Mouse (Mus musculus): ENCODE results near the gene Hcn1. TPM values are rescaled to one million over a fixed set of nuclear protein-coding genes. Genes with fewer than 3 reads are reported as not detected.

The Hcn1 gene
- polyA plus RNA-seq, 1 experiment from 2014 or later = 0.29 TPM

DNA sequence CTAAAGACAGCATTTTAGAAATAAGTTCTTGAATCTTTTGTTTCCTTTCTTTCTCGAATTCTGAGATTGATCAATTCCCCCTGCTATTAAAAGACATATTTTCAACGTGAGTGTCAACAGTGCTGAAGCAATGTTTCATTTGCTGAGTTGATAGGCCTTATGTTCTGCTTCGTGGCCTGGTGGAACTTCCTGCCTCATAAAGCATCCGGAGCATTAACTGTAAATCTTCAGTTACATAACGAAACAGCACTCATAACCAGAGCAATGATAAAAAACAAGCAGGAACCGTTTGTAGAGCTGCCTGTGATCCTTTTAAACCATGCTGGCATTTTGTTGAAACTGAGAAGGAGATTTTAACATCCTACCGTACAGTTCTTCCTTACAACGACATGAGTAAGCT is 275.7 kb downstream of the Hcn1 start:
- H3K36me3 ChIP-seq (ENCODE audit: control insufficient read depth, insufficient read depth, low read length) = no peaks in the 10 kb centered on the region
- no peak for ATAC-seq
- H3K4me1 ChIP-seq (ENCODE audit: control insufficient read depth, insufficient read depth, low read length) = no peaks in the 10 kb centered on the region
- H3K4me2 ChIP-seq (ENCODE audit: low read length) = no peak overlapping the region
- H3K27me3 ChIP-seq (replicated peaks; ENCODE audit: control insufficient read depth, insufficient read depth, low read length) = no peaks in the 10 kb centered on the region
- H3K27ac ChIP-seq (ENCODE audit: low read depth, low read length) = no peak overlapping the region
- WGBS = 87% methylated on average over 8 of the region's 8 CpGs
- no peak for DNase-seq (ENCODE audit: low spot score)
- no peak overlapping the region for H3K9ac ChIP-seq (ENCODE audit: low read length)
- H3K9me3 ChIP-seq (replicated peaks; ENCODE audit: control insufficient read depth, low read length) = no peaks in the 10 kb centered on the region
- H3K4me3 ChIP-seq (ENCODE audit: low read depth, low read length) = no peak overlapping the region

DNA sequence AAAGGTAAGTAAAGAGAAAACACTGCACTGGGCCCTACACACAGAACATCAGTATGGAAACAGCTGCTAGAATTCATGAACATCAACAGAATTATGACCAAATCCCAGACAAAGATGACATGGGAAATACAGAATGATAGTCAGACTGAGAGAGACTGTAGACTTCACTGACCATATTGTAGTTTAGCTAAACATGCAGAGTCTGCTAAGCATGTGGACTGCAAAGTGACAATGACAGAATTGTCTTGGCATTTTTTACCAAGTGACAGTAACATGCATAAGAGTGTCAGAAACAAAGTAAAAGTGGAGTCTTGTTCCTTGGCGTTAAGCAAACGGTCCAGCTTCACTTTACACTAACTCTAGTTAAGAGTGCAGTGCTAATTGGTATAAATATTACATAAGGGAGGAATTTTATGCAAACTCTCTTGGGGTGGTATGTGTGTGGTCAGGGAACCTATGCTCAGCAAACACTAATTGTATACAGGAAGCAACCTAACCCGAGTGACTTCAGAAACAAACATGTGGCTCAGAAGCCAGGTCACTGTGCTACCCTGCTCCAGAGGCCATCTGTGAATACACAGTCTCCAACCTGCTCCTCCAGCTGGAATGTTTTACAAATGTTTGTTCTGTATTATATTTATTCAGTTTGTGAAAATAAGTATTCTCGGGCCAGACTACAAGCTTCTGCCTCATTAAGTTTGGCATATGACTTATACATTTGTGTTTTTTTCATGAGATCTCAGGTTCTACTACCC is 278.5 kb downstream of the Hcn1 start:
- Histone ChIP-seq H3K9me3 (replicated peaks; ENCODE audit: control insufficient read depth, low read length) (no peaks in the 10 kb centered on the region), H3K4me2 (ENCODE audit: low read length) (no peak overlapping the region), H3K36me3 (ENCODE audit: control insufficient read depth, insufficient read depth, low read length) (no peaks in the 10 kb centered on the region), H3K4me3 (ENCODE audit: low read depth, low read length) (no peak overlapping the region), H3K9ac (ENCODE audit: low read length) (no peak overlapping the region), H3K27ac (ENCODE audit: low read depth, low read length) (no peak overlapping the region), H3K27me3 (replicated peaks; ENCODE audit: control insufficient read depth, insufficient read depth, low read length) (no peaks in the 10 kb centered on the region), H3K4me1 (ENCODE audit: control insufficient read depth, insufficient read depth, low read length) (no peaks in the 10 kb centered on the region)
- ATAC-seq = peak; percentile 44; the same call in 1 of the 2 replicates
- DNase-seq (ENCODE audit: low spot score) = no peak
- 65% methylated on average over 4 of the region's 4 CpGs for WGBS

DNA sequence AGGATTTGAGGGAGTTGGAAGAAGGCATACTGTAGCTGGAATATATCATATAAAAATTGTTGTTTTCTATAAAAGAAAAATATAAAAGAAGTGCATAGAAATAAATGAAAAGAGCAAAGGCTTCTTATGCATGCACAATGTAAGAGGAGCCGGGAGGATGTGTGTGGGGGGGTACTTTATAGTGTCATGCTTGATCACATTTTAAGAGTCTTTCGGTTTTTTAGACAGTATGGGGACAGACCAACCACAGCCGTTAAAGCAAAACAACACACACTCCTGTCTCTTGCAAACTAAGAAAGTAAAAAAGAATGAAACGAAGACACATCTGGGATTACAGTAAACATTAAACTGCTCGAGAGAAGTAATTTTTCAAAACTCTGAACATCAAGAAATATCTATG is 290.0 kb downstream of the Hcn1 start:
- H3K36me3 ChIP-seq (ENCODE audit: control insufficient read depth, insufficient read depth, low read length) = no peaks in the 10 kb centered on the region
- 89% methylated on average over 5 of the region's 5 CpGs for WGBS
- H3K27me3 ChIP-seq (replicated peaks; ENCODE audit: control insufficient read depth, insufficient read depth, low read length) = no peaks in the 10 kb centered on the region
- no peak for ATAC-seq
- H3K9ac ChIP-seq (ENCODE audit: low read length) = no peak overlapping the region
- H3K4me2 ChIP-seq (ENCODE audit: low read length) = no peak overlapping the region
- no peak for DNase-seq (ENCODE audit: low spot score)
- no peak overlapping the region for H3K27ac ChIP-seq (ENCODE audit: low read depth, low read length)
- H3K4me3 ChIP-seq (ENCODE audit: low read depth, low read length) = no peak overlapping the region
- H3K9me3 ChIP-seq (replicated peaks; ENCODE audit: control insufficient read depth, low read length) = no peaks in the 10 kb centered on the region
- no peaks in the 10 kb centered on the region for H3K4me1 ChIP-seq (ENCODE audit: control insufficient read depth, insufficient read depth, low read length)

GRCm38 (mm10) chr13:117898052-117898451 is 295.9 kb downstream of the Hcn1 start:
- ATAC-seq = no peak
- no peak overlapping the region for H3K27ac ChIP-seq (ENCODE audit: low read depth, low read length)
- H3K4me2 ChIP-seq (ENCODE audit: low read length) = no peak overlapping the region
- 86% methylated on average over 2 of the region's 2 CpGs for WGBS
- H3K27me3 ChIP-seq (replicated peaks; ENCODE audit: control insufficient read depth, insufficient read depth, low read length) = no peaks in the 10 kb centered on the region
- no peaks in the 10 kb centered on the region for H3K9me3 ChIP-seq (replicated peaks; ENCODE audit: control insufficient read depth, low read length)
- no peaks in the 10 kb centered on the region for H3K4me1 ChIP-seq (ENCODE audit: control insufficient read depth, insufficient read depth, low read length)
- H3K9ac ChIP-seq (ENCODE audit: low read length) = no peak overlapping the region
- no peak for DNase-seq (ENCODE audit: low spot score)
- no peaks in the 10 kb centered on the region for H3K36me3 ChIP-seq (ENCODE audit: control insufficient read depth, insufficient read depth, low read length)
- H3K4me3 ChIP-seq (ENCODE audit: low read depth, low read length) = no peak overlapping the region

GRCm38 (mm10) chr13:117907801-117908200 is 305.7 kb downstream of the Hcn1 start:
- Histone ChIP-seq H3K27ac (ENCODE audit: low read depth, low read length) (no peak overlapping the region), H3K27me3 (replicated peaks; ENCODE audit: control insufficient read depth, insufficient read depth, low read length) (no peaks in the 10 kb centered on the region), H3K36me3 (ENCODE audit: control insufficient read depth, insufficient read depth, low read length) (no peaks in the 10 kb centered on the region), H3K9ac (ENCODE audit: low read length) (no peak overlapping the region), H3K4me3 (ENCODE audit: low read depth, low read length) (no peak overlapping the region), H3K4me2 (ENCODE audit: low read length) (no peak overlapping the region), H3K9me3 (replicated peaks; ENCODE audit: control insufficient read depth, low read length) (no peaks in the 10 kb centered on the region), H3K4me1 (ENCODE audit: control insufficient read depth, insufficient read depth, low read length) (no peaks in the 10 kb centered on the region)
- 93% methylated on average over 3 of the region's 3 CpGs for WGBS
- DNase-seq (ENCODE audit: low spot score) (no peak), ATAC-seq (no peak)

DNA sequence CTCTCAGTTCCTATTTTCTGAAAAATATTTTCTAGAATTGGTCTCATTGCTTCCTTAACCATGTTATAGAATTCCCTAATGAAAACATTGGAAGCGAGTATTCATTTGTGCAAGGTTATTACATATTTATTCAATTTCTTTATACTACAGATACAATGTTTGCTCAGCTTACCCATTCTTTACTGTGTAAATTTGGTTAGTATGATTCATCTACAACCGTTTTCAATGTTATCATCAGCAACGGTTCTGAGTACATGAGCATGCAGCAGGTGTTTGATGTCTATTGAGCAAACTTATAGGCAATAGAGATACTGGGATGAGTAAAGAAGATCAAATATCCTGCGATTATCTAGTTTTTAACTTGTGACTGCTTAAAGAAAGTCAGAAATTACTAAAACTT is 327.6 kb downstream of the Hcn1 start:
- Histone ChIP-seq H3K27ac (ENCODE audit: low read depth, low read length) (no peak overlapping the region), H3K4me3 (ENCODE audit: low read depth, low read length) (no peak overlapping the region), H3K27me3 (replicated peaks; ENCODE audit: control insufficient read depth, insufficient read depth, low read length) (no peaks in the 10 kb centered on the region), H3K36me3 (ENCODE audit: control insufficient read depth, insufficient read depth, low read length) (no peaks in the 10 kb centered on the region), H3K9ac (ENCODE audit: low read length) (no peak overlapping the region), H3K4me1 (ENCODE audit: control insufficient read depth, insufficient read depth, low read length) (no peaks in the 10 kb centered on the region), H3K4me2 (ENCODE audit: low read length) (no peak overlapping the region), H3K9me3 (replicated peaks; ENCODE audit: control insufficient read depth, low read length) (no peaks in the 10 kb centered on the region)
- WGBS = 91% methylated on average over 4 of the region's 4 CpGs
- DNase-seq (ENCODE audit: low spot score) (no peak), ATAC-seq (no peak)

GRCm38 (mm10) chr13:117931746-117932145 is 329.6 kb downstream of the Hcn1 start:
- Histone ChIP-seq H3K9ac (ENCODE audit: low read length) (no peak overlapping the region), H3K27me3 (replicated peaks; ENCODE audit: control insufficient read depth, insufficient read depth, low read length) (no peaks in the 10 kb centered on the region), H3K27ac (ENCODE audit: low read depth, low read length) (no peak overlapping the region), H3K9me3 (replicated peaks; ENCODE audit: control insufficient read depth, low read length) (no peaks in the 10 kb centered on the region), H3K36me3 (ENCODE audit: control insufficient read depth, insufficient read depth, low read length) (no peaks in the 10 kb centered on the region), H3K4me3 (ENCODE audit: low read depth, low read length) (no peak overlapping the region), H3K4me1 (ENCODE audit: control insufficient read depth, insufficient read depth, low read length) (no peaks in the 10 kb centered on the region), H3K4me2 (ENCODE audit: low read length) (no peak overlapping the region)
- ATAC-seq (no peak), DNase-seq (ENCODE audit: low spot score) (peak; percentile 5)
- WGBS = 46% methylated on average over 2 of the region's 2 CpGs

- WGBS = 85% methylated on average over 1 of the region's 1 CpGs
- ATAC-seq = no peak
- no peak for DNase-seq (ENCODE audit: low spot score)
These were observed 336.6 kb downstream of the Hcn1 start for GRCm38 (mm10) chr13:117938761-117939160.

GRCm38 (mm10) chr13:117940536-117941280 is 338.6 kb downstream of the Hcn1 start:
- DNase-seq (ENCODE audit: low spot score) (no peak), ATAC-seq (no peak)
- 86% methylated on average over 8 of the region's 8 CpGs for WGBS
- Histone ChIP-seq H3K4me3 (ENCODE audit: low read depth, low read length) (no peak overlapping the region), H3K9ac (ENCODE audit: low read length) (no peak overlapping the region), H3K9me3 (replicated peaks; ENCODE audit: control insufficient read depth, low read length) (no peaks in the 10 kb centered on the region), H3K27ac (ENCODE audit: low read depth, low read length) (no peak overlapping the region), H3K36me3 (ENCODE audit: control insufficient read depth, insufficient read depth, low read length) (no peaks in the 10 kb centered on the region), H3K4me2 (ENCODE audit: low read length) (no peak overlapping the region), H3K4me1 (ENCODE audit: control insufficient read depth, insufficient read depth, low read length) (no peaks in the 10 kb centered on the region), H3K27me3 (replicated peaks; ENCODE audit: control insufficient read depth, insufficient read depth, low read length) (no peaks in the 10 kb centered on the region)

More at GRCm38 (mm10) chr13:117938761-117939160, 336.6 kb downstream of the Hcn1 start:
- H3K9ac ChIP-seq (ENCODE audit: low read length) = no peak overlapping the region
- no peak overlapping the region for H3K27ac ChIP-seq (ENCODE audit: low read depth, low read length)
- H3K9me3 ChIP-seq (replicated peaks; ENCODE audit: control insufficient read depth, low read length) = no peaks in the 10 kb centered on the region
- no peaks in the 10 kb centered on the region for H3K4me1 ChIP-seq (ENCODE audit: control insufficient read depth, insufficient read depth, low read length)
- no peak overlapping the region for H3K4me3 ChIP-seq (ENCODE audit: low read depth, low read length)
- no peak overlapping the region for H3K4me2 ChIP-seq (ENCODE audit: low read length)
- H3K36me3 ChIP-seq (ENCODE audit: control insufficient read depth, insufficient read depth, low read length) = no peaks in the 10 kb centered on the region
- H3K27me3 ChIP-seq (replicated peaks; ENCODE audit: control insufficient read depth, insufficient read depth, low read length) = no peaks in the 10 kb centered on the region
